Mouse (Mus musculus) liver, embryonic 11.5 days (tissue): ENCODE measurements at regions not wholly inside any gene's neighbourhood (a gene's known extent, or its start where the extent isn't known, plus 50 kb on each side); places are given as distances from the start of the nearest gene placed in this dataset.

Source experiments
- ATAC-seq: fragments of 200-750 bp; cut with Nextera tagmentation; replicated peaks from 2 replicates; pipeline ENCODE4 v1.8.0; 2017; ENCODE audit warnings: moderate number of reproducible peaks, mild to moderate bottlenecking, moderate TSS enrichment, moderate library complexity; ENCODE audit not compliant: low FRiP score
- DNase-seq: peaks from one replicate; pipeline ENCODE4 v3.0.0-alpha.2; 2017; ENCODE audit warnings: low spot score
- H3K27ac ChIP-seq: fragments of 300-500 bp; sonication (generic); 2 replicates; pipeline ENCODE4 v1.5.1; 2014; ENCODE audit warnings: mild to moderate bottlenecking, low read depth, low read length, control low read depth
- H3K27me3 ChIP-seq: fragments of 300-500 bp; sonication (generic); replicated peaks from 2 replicates; pipeline ENCODE4 v1.6.1; 2014; ENCODE audit warnings: low read length, mixed read lengths; ENCODE audit not compliant: control insufficient read depth, insufficient read depth
- H3K36me3 ChIP-seq: fragments of 300-500 bp; sonication (generic); 2 replicates; pipeline ENCODE4 v1.6.1; 2014; ENCODE audit warnings: mild to moderate bottlenecking, low read length, moderate library complexity, mixed read lengths; ENCODE audit not compliant: control insufficient read depth, insufficient read depth
- H3K4me1 ChIP-seq: fragments of 300-500 bp; sonication (generic); replicated peaks from 2 replicates; pipeline ENCODE4 v1.6.1; 2014; ENCODE audit warnings: low read length, mixed read lengths; ENCODE audit not compliant: control insufficient read depth, insufficient read depth
- H3K4me2 ChIP-seq: fragments of 300-500 bp; sonication (generic); 2 replicates; pipeline ENCODE4 v1.6.1; 2014; ENCODE audit warnings: mild to moderate bottlenecking, control low read depth, moderate library complexity
- H3K4me3 ChIP-seq: fragments of 300-500 bp; sonication (generic); 2 replicates; pipeline ENCODE4 v1.5.1; 2014; ENCODE audit warnings: low read depth, low read length, control low read depth
- H3K9ac ChIP-seq: fragments of 300-500 bp; sonication (generic); 2 replicates; pipeline ENCODE4 v1.6.1; 2014; ENCODE audit warnings: low read depth, low read length, control low read depth
- H3K9me3 ChIP-seq: fragments of 300-500 bp; sonication (generic); 2 replicates; pipeline ENCODE4 v1.6.1; 2016; ENCODE audit warnings: low read length, inconsistent platforms, mixed read lengths; ENCODE audit not compliant: control insufficient read depth
- WGBS: fragments of 180-500 bp; shearing (Covaris S2); extraction: QIAGEN DNeasy Blood & Tissue Kit; methylation state at CpG from one replicate; pipeline ENCODE4 v1.1.7; 2014; 5-methylcytosine and 5-hydroxymethylcytosine counted together

DNA sequence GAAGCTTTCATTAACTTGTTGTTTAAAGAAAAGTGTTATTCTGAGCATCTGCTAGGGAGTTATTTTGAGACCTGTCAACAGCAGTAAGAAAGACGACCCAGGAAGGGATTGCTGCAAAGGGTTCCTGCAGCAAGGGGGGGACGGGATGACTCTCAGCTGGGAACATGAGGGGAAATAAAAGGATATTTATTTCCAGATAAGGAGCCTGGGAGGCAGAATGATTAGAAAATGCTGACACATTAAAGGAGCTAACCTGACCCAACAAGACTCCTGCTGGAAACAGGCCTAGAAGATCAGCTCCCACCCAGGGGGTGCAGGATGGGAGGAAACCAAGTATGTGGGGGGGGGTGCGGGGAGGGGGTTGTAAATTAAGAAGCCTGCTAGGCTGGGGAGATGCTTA lies 240.0 kb downstream of the Cd83 start:
- no peak overlapping the region for H3K27ac ChIP-seq
- no peaks in the 10 kb centered on the region for H3K36me3 ChIP-seq
- no peak overlapping the region for H3K4me2 ChIP-seq
- no peaks in the 10 kb centered on the region for H3K9me3 ChIP-seq
- H3K4me1 ChIP-seq = no peaks in the 10 kb centered on the region
- no peak for DNase-seq
- H3K4me3 ChIP-seq = no peak overlapping the region
- H3K9ac ChIP-seq = no peak overlapping the region
- 43% methylated on average over 3 of the region's 3 CpGs for WGBS
- H3K27me3 ChIP-seq = no peaks in the 10 kb centered on the region
- ATAC-seq = no peak

DNA sequence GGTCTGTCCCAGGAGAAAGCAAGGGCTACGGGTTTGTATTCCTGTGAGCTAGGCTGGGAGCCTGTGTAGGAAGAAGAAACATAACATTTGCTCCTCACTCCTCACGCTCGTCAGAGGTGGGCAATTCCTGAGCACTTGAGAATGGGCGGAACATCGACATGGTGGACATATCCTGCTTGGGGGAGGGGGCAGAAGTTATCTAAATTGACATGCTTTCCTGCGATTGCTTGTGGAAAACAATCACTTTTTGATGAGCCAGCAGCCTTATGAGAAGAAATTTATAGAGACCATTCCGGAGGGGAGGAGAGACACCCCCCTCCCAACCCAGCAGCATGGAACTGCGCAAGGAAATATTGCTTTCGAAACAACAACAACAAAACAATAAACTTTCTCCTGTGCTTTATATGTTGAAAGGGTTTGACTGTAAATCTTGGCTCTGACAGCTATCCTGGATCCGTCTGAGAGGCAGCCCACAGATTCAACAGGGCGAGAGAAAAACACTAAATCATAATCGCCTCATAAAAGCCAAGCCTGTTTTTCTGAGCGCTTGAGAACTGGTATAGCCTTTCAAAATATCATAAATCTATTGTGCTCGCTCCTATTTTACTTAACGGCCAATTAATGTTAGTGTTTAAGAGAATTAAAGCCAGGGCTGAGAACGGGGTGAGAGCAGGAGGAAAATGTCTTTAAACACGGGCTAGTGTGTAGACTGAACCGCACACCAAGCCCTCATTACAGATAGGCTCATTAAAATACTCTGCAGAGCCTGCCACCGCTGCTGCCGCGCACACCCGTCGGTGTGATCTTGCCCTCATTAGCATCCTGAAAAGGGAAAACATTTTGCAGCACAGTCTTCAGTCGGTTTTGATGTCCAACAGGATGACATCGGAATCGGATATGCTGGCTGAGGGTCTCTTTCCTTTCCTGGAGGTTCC lies 242.0 kb downstream of the Cd83 start:
- WGBS = 62% methylated on average over 26 of the region's 26 CpGs
- ATAC-seq = no peak
- no peak overlapping the region; the same call in 1 of the 2 replicates for H3K4me2 ChIP-seq
- H3K27me3 ChIP-seq = no peaks in the 10 kb centered on the region
- no peaks in the 10 kb centered on the region; the same call in 1 of the 2 replicates for H3K4me1 ChIP-seq
- no peak for DNase-seq
- no peak overlapping the region for H3K27ac ChIP-seq
- no peaks in the 10 kb centered on the region for H3K36me3 ChIP-seq
- H3K9me3 ChIP-seq = no peaks in the 10 kb centered on the region
- no peak overlapping the region for H3K9ac ChIP-seq
- H3K4me3 ChIP-seq = no peak overlapping the region

DNA sequence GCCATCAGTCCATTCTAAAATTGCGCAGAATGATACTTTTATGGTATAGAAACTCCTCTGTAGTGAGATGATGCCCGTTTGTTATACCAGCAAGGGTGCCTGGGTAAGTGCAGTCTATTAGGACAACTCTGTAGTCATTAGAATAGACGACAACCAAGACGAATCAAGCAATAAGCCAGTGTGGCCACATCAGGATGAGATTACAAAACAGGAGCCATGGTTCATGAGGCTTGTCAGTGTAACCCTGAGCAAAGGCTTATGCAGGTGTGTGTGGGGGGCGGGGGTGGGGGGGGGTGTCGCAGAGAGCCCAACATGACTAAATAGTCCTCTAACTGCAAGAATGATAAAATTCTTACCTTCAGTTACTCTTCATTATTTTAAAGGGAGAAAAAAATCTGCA lies 243.5 kb downstream of the Cd83 start:
- H3K36me3 ChIP-seq = no peaks in the 10 kb centered on the region
- H3K9ac ChIP-seq = no peak overlapping the region
- no peaks in the 10 kb centered on the region for H3K27me3 ChIP-seq
- 89% methylated on average over 6 of the region's 6 CpGs for WGBS
- no peak overlapping the region for H3K4me2 ChIP-seq
- no peaks in the 10 kb centered on the region for H3K9me3 ChIP-seq
- H3K4me3 ChIP-seq = no peak overlapping the region
- DNase-seq (no peak), ATAC-seq (no peak)
- no peak overlapping the region for H3K27ac ChIP-seq
- H3K4me1 ChIP-seq = no peaks in the 10 kb centered on the region; the same call in 1 of the 2 replicates

DNA sequence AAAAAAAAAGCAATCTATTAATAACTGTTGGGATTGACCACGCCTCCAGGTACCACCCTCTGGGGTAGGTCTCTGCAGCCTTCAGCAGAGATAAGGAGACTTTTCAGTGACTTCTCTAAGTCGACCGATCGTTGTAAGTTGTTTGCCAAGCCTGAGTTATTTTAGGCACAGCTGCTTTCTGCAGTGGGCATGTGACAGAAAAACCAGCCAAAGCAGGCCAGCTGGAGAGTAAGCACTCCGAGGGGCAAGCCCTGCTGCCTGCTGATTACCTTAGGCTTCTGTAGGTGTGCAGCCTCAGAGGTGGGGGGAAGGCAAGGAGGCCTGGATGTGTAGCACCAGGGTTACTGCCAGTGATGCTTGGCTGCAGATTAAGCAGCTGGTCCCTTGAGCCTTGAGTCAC lies 246.0 kb downstream of the Cd83 start:
- no peaks in the 10 kb centered on the region for H3K9me3 ChIP-seq
- WGBS = 43% methylated on average over 5 of the region's 5 CpGs
- H3K4me1 ChIP-seq = no peaks in the 10 kb centered on the region; the same call in 1 of the 2 replicates
- H3K36me3 ChIP-seq = no peaks in the 10 kb centered on the region
- no peak overlapping the region for H3K4me2 ChIP-seq
- DNase-seq (no peak), ATAC-seq (no peak)
- H3K9ac ChIP-seq = no peak overlapping the region
- no peaks in the 10 kb centered on the region for H3K27me3 ChIP-seq
- H3K4me3 ChIP-seq = no peak overlapping the region
- H3K27ac ChIP-seq = no peak overlapping the region

DNA sequence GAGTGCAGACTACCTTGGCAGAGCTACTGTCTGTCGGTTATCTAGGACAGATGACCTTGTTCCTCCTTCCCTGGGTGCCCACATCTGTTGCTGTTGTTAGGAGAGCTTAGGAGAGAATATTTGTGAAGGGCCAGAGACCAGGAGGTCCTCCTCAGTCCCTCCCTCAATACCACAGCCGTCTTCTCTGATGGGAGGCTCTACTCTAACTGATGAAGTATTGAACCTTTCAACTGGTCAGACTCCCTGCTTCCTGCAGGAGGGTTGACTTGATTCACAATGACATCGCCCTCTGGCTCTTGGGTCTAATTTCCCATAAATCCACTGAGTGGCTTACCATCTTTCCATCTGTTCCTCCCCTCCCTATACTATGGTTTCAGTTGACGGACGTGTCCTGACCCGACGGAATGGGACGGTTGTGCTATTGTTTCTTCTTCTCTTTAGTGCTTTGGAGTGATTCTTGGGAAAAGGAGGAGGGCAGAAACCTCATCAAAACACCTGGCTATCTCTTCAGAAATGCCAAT lies 253.3 kb downstream of the Cd83 start:
- Histone ChIP-seq H3K27me3 (no peaks in the 10 kb centered on the region), H3K4me2 (no peak overlapping the region), H3K9me3 (no peaks in the 10 kb centered on the region), H3K36me3 (no peaks in the 10 kb centered on the region), H3K4me1 (no peaks in the 10 kb centered on the region), H3K4me3 (no peak overlapping the region), H3K9ac (no peak overlapping the region), H3K27ac (no peak overlapping the region)
- DNase-seq = no peak
- no peak for ATAC-seq
- 81% methylated on average over 8 of the region's 8 CpGs for WGBS

DNA sequence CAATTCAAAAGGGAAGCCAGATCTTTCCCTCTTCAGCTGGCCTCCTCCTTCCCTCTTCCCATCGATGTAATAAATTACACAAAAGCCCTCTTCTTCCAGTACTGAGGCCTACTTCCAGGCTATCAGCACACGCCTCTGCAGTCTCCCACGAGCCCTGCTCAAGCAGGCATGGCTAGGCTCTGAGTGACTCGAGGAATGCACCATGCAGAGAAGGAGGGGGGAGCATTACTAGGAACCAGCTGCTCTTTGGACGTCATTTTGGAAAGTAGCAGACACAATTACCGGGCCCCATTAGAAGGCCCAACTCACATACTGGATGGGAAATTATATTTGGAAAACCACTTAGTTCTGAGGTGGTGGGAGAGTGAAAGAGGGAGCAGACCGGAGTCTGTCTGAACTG lies 253.7 kb downstream of the Cd83 start:
- whole genome bisulfite sequencing = 53% methylated on average over 7 of the region's 7 CpGs
- ATAC-seq (no peak), DNase-seq (no peak)
- Histone ChIP-seq H3K9ac (no peak overlapping the region), H3K27me3 (no peaks in the 10 kb centered on the region), H3K4me3 (no peak overlapping the region), H3K36me3 (no peaks in the 10 kb centered on the region), H3K4me1 (no peaks in the 10 kb centered on the region; the same call in 1 of the 2 replicates), H3K9me3 (no peaks in the 10 kb centered on the region), H3K4me2 (no peak overlapping the region), H3K27ac (no peak overlapping the region)

DNA sequence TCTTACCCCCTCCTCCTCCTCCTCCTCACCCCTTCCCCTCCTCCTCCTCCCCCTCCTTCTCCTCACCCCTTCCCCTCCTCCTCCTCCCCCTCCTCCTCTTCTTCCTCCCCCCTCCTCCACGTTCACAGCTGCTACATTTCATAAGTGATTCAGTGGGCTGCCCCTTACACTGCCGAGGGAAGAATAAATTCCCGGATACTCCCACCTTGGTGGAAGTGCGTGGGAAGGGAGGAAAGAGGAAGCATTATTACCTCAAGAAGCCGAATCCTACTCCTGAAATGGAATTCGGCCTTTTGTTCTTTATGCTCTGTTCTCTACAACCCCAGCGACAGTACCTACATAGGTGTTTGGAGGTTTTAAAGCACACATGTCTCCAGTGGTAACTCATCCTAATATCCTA lies 256.1 kb downstream of the Cd83 start:
- no peak for DNase-seq
- Histone ChIP-seq H3K4me3 (no peak overlapping the region), H3K36me3 (no peaks in the 10 kb centered on the region), H3K9ac (no peak overlapping the region), H3K9me3 (no peaks in the 10 kb centered on the region), H3K4me2 (no peak overlapping the region), H3K27me3 (no peaks in the 10 kb centered on the region), H3K27ac (no peak overlapping the region), H3K4me1 (no peaks in the 10 kb centered on the region; the same call in 1 of the 2 replicates)
- 74% methylated on average over 7 of the region's 7 CpGs for WGBS
- ATAC-seq = no peak

DNA sequence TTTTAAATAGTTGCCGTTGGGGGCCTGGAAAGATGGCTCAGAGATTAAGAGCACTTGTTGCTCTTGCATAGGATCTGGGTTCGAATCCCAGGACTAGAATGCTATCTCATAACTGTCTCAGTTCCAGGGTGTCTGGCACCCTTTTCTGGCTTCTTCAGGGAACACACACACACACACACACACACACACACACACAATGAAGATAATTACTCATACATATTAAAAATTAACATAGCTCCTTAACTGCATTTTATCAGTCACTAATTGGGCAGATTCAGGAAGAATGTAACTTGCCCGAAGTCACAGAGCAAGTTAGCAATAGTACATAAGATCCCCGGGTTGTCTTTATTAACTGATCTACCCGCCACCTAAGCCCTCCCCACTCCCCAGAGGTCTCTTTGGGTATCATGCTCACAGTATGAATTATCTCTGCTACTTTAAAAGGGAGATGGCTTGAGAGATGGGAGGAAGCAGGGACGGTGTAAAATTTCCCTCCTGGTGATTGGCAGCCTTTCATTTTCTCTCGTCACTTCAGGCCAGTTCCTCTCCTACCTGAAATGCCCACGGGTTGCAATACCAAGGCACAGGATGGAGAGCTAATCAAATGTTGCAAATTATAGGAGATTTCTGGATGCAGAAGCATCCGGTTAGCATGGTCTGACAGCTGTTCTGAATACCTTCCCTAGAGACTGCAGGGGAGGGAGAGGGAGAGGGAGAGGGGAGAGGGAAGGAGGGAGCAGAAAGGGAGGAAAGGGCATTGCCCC lies 258.3 kb downstream of the Cd83 start:
- Histone ChIP-seq H3K27ac (no peak overlapping the region), H3K9me3 (no peaks in the 10 kb centered on the region), H3K4me3 (no peak overlapping the region), H3K36me3 (no peaks in the 10 kb centered on the region), H3K4me2 (no peak overlapping the region), H3K27me3 (no peaks in the 10 kb centered on the region), H3K4me1 (no peaks in the 10 kb centered on the region; the same call in 1 of the 2 replicates), H3K9ac (no peak overlapping the region)
- WGBS = 59% methylated on average over 9 of the region's 9 CpGs
- DNase-seq = no peak
- no peak for ATAC-seq
